Mouse (Mus musculus): Measurements from ENCODE around the gene B830017H08Rik. TPM values are rescaled to one million over a fixed set of nuclear protein-coding genes. Genes with fewer than 3 reads are reported as not detected.

B830017H08Rik gene
- 0.02 TPM for polyA plus RNA-seq (2012; fragmentation: generic; extraction: Trizol)

- TF ChIP-seq POLR2A (IDR thresholded peaks at IDR 0.05; ENCODE audit: insufficient read length, low read depth) (no peak), USF1 (IDR thresholded peaks at IDR 0.05; ENCODE audit: low read depth) (no peak), SRF (IDR thresholded peaks at IDR 0.05; ENCODE audit: control insufficient read depth, insufficient read length, low read depth) (no peak), MYOG (IDR thresholded peaks at IDR 0.05; ENCODE audit: control insufficient read depth in 1 of 3, insufficient read depth in 1 of 3, insufficient read length in 2 of 3, low read depth in 2 of 3) (no peak), E2F4 (IDR thresholded peaks at IDR 0.05; ENCODE audit: insufficient read depth) (no peak), TCF3 (IDR thresholded peaks at IDR 0.05; ENCODE audit: insufficient read length, low read depth) (no peak), MYOD1 (IDR thresholded peaks at IDR 0.05; ENCODE audit: control insufficient read depth in 1 of 3, insufficient read length in 2 of 3, low read depth in 2 of 3) (no peak), MAX (IDR thresholded peaks at IDR 0.05; ENCODE audit: low read depth) (no peak), CEBPB (IDR thresholded peaks at IDR 0.05; ENCODE audit: insufficient read depth, poor library complexity, severe bottlenecking) (no peak), REST (IDR thresholded peaks at IDR 0.05; ENCODE audit: insufficient read depth, insufficient read length) (no peak), TCF12 (IDR thresholded peaks at IDR 0.05; ENCODE audit: insufficient read depth, poor library complexity, severe bottlenecking) (no peak), POLR2AphosphoS2 (IDR thresholded peaks at IDR 0.05; ENCODE audit: insufficient read length, low read depth) (no peak)
- Histone ChIP-seq H3K4me3 (no peak within 1 kb of the TSS), H3K79me2 (ENCODE audit: control insufficient read depth, insufficient read depth) (no peaks in the 10 kb centered on the region), H3ac (ENCODE audit: control insufficient read depth, insufficient read length) (no peak within 1 kb of the TSS), H3K4me2 (ENCODE audit: low read depth) (peak within 1 kb of the TSS; percentile 44), H3K27me3 (ENCODE audit: control insufficient read depth, insufficient read depth, insufficient read length) (peaks cover 66% of the 10 kb centered on the region), H3K36me3 (ENCODE audit: control insufficient read depth, insufficient read depth) (no peaks in the 10 kb centered on the region)
These were observed at the start of gene B830017H08Rik for GRCm38 (mm10) chr16:17832821-17833220. Gene B830017H08Rik (plus strand): TSS chr16:17833121.

GRCm38 (mm10) chr16:17785337-17785736 lies 47.6 kb upstream of the B830017H08Rik start:
- no peak overlapping the region for H3K4me2 ChIP-seq (ENCODE audit: low read depth)
- no peak overlapping the region for H3K4me3 ChIP-seq
- H3K79me2 ChIP-seq (ENCODE audit: control insufficient read depth, insufficient read depth) = no peaks in the 10 kb centered on the region
- no peak for TF ChIP-seq E2F4 (IDR thresholded peaks at IDR 0.05; ENCODE audit: insufficient read depth)
- no peak for TF ChIP-seq TCF3 (IDR thresholded peaks at IDR 0.05; ENCODE audit: insufficient read length, low read depth)
- no peak for TF ChIP-seq MYOG (IDR thresholded peaks at IDR 0.05; ENCODE audit: control insufficient read depth in 1 of 3, insufficient read depth in 1 of 3, insufficient read length in 2 of 3, low read depth in 2 of 3)
- TF ChIP-seq TCF12 (IDR thresholded peaks at IDR 0.05; ENCODE audit: insufficient read depth, poor library complexity, severe bottlenecking) = no peak
- TF ChIP-seq POLR2A (IDR thresholded peaks at IDR 0.05; ENCODE audit: insufficient read length, low read depth) = no peak
- no peak for TF ChIP-seq CEBPB (IDR thresholded peaks at IDR 0.05; ENCODE audit: insufficient read depth, poor library complexity, severe bottlenecking)
- TF ChIP-seq REST (IDR thresholded peaks at IDR 0.05; ENCODE audit: insufficient read depth, insufficient read length) = no peak
- TF ChIP-seq SRF (IDR thresholded peaks at IDR 0.05; ENCODE audit: control insufficient read depth, insufficient read length, low read depth) = no peak
- no peak for TF ChIP-seq USF1 (IDR thresholded peaks at IDR 0.05; ENCODE audit: low read depth)
- no peak for TF ChIP-seq POLR2AphosphoS2 (IDR thresholded peaks at IDR 0.05; ENCODE audit: insufficient read length, low read depth)
- TF ChIP-seq MAX (IDR thresholded peaks at IDR 0.05; ENCODE audit: low read depth) = no peak
- no peak for TF ChIP-seq MYOD1 (IDR thresholded peaks at IDR 0.05; ENCODE audit: control insufficient read depth in 1 of 3, insufficient read length in 2 of 3, low read depth in 2 of 3)
- H3ac ChIP-seq (ENCODE audit: control insufficient read depth, insufficient read length) = no peak overlapping the region
- no peaks in the 10 kb centered on the region for H3K27me3 ChIP-seq (ENCODE audit: control insufficient read depth, insufficient read depth, insufficient read length)
- peaks cover 25% of the 10 kb centered on the region for H3K36me3 ChIP-seq (ENCODE audit: control insufficient read depth, insufficient read depth)

GRCm38 (mm10) chr16:17792728-17793127 lies 40.2 kb upstream of the B830017H08Rik start:
- Histone ChIP-seq H3ac (ENCODE audit: control insufficient read depth, insufficient read length) (no peak overlapping the region), H3K27me3 (ENCODE audit: control insufficient read depth, insufficient read depth, insufficient read length) (no peaks in the 10 kb centered on the region), H3K79me2 (ENCODE audit: control insufficient read depth, insufficient read depth) (no peaks in the 10 kb centered on the region), H3K4me2 (ENCODE audit: low read depth) (no peak overlapping the region), H3K4me3 (no peak overlapping the region), H3K36me3 (ENCODE audit: control insufficient read depth, insufficient read depth) (peaks cover 20% of the 10 kb centered on the region)
- no peak for TF ChIP-seq E2F4 (IDR thresholded peaks at IDR 0.05; ENCODE audit: insufficient read depth)
- peak; percentile 12 to 71 (median 64) for TF ChIP-seq MYOD1 (IDR thresholded peaks at IDR 0.05; ENCODE audit: control insufficient read depth in 1 of 3, insufficient read length in 2 of 3, low read depth in 2 of 3)

- TF ChIP-seq TCF3 (IDR thresholded peaks at IDR 0.05; ENCODE audit: insufficient read length, low read depth) (no peak), CEBPB (IDR thresholded peaks at IDR 0.05; ENCODE audit: insufficient read depth, poor library complexity, severe bottlenecking) (no peak), MYOG (IDR thresholded peaks at IDR 0.05; ENCODE audit: control insufficient read depth in 1 of 3, insufficient read depth in 1 of 3, insufficient read length in 2 of 3, low read depth in 2 of 3) (no peak)
- Histone ChIP-seq H3K36me3 (ENCODE audit: control insufficient read depth, insufficient read depth) (peaks cover 8% of the 10 kb centered on the region), H3K27me3 (ENCODE audit: control insufficient read depth, insufficient read depth, insufficient read length) (no peaks in the 10 kb centered on the region), H3K79me2 (ENCODE audit: control insufficient read depth, insufficient read depth) (peaks cover 5% of the 10 kb centered on the region), H3K4me2 (ENCODE audit: low read depth) (no peak overlapping the region), H3K4me3 (no peak overlapping the region), H3ac (ENCODE audit: control insufficient read depth, insufficient read length) (no peak overlapping the region)
These were observed 38.9 kb upstream of the B830017H08Rik start for GRCm38 (mm10) chr16:17794047-17794446.

- Histone ChIP-seq H3ac (ENCODE audit: control insufficient read depth, insufficient read length) (no peak overlapping the region), H3K79me2 (ENCODE audit: control insufficient read depth, insufficient read depth) (peaks cover 18% of the 10 kb centered on the region), H3K27me3 (ENCODE audit: control insufficient read depth, insufficient read depth, insufficient read length) (no peaks in the 10 kb centered on the region), H3K4me3 (no peak overlapping the region), H3K36me3 (ENCODE audit: control insufficient read depth, insufficient read depth) (peaks cover 7% of the 10 kb centered on the region), H3K4me2 (ENCODE audit: low read depth) (no peak overlapping the region)
- no peak for TF ChIP-seq MAX (IDR thresholded peaks at IDR 0.05; ENCODE audit: low read depth)
- TF ChIP-seq SRF (IDR thresholded peaks at IDR 0.05; ENCODE audit: control insufficient read depth, insufficient read length, low read depth) = no peak
- no peak for TF ChIP-seq E2F4 (IDR thresholded peaks at IDR 0.05; ENCODE audit: insufficient read depth)
- no peak for TF ChIP-seq REST (IDR thresholded peaks at IDR 0.05; ENCODE audit: insufficient read depth, insufficient read length)
- no peak for TF ChIP-seq MYOD1 (IDR thresholded peaks at IDR 0.05; ENCODE audit: control insufficient read depth in 1 of 3, insufficient read length in 2 of 3, low read depth in 2 of 3)
- TF ChIP-seq MYOG (IDR thresholded peaks at IDR 0.05; ENCODE audit: control insufficient read depth in 1 of 3, insufficient read depth in 1 of 3, insufficient read length in 2 of 3, low read depth in 2 of 3) = no peak
- no peak for TF ChIP-seq USF1 (IDR thresholded peaks at IDR 0.05; ENCODE audit: low read depth)
- TF ChIP-seq POLR2A (IDR thresholded peaks at IDR 0.05; ENCODE audit: insufficient read length, low read depth) = no peak
- no peak for TF ChIP-seq TCF12 (IDR thresholded peaks at IDR 0.05; ENCODE audit: insufficient read depth, poor library complexity, severe bottlenecking)
- no peak for TF ChIP-seq TCF3 (IDR thresholded peaks at IDR 0.05; ENCODE audit: insufficient read length, low read depth)
- no peak for TF ChIP-seq POLR2AphosphoS2 (IDR thresholded peaks at IDR 0.05; ENCODE audit: insufficient read length, low read depth)
- no peak for TF ChIP-seq CEBPB (IDR thresholded peaks at IDR 0.05; ENCODE audit: insufficient read depth, poor library complexity, severe bottlenecking)
These were observed 37.3 kb upstream of the B830017H08Rik start for GRCm38 (mm10) chr16:17795643-17796042.
